Mouse (Mus musculus) spleen, adult 2 months (tissue): ENCODE measurements at regions not wholly inside any gene's neighbourhood (a gene's known extent, or its start where the extent isn't known, plus 50 kb on each side); places are given as distances from the start of the nearest gene placed in this dataset.

Experiments
- DNase-seq, 2 experiments: peaks; one replicate each; pipeline versions ENCODE4 v3.0.0 to v3.0.0-alpha.2; 2012 to 2021; ENCODE audit warnings: low spot score in 2 of 2, low read depth in 1 of 2
- H3K27ac ChIP-seq: fragments of 200-500 bp; 2 replicates; pipeline ENCODE4 v1.5.1; 2012; ENCODE audit warnings: low read length, inconsistent platforms; ENCODE audit not compliant: insufficient read depth
- H3K27me3 ChIP-seq: fragments of 200-500 bp; 2 replicates; pipeline ENCODE4 v1.6.1; 2012; ENCODE audit warnings: mild to moderate bottlenecking, moderate library complexity, low read length, inconsistent platforms; ENCODE audit not compliant: control insufficient read depth, insufficient read depth
- H3K36me3 ChIP-seq: fragments of 200-500 bp; 2 replicates; pipeline ENCODE4 v1.6.1; 2012; ENCODE audit warnings: mild to moderate bottlenecking, low read length, inconsistent platforms; ENCODE audit not compliant: control insufficient read depth, insufficient read depth
- H3K4me1 ChIP-seq: fragments of 200-500 bp; 2 replicates; pipeline ENCODE4 v1.6.1; 2011; ENCODE audit warnings: inconsistent platforms; ENCODE audit not compliant: control insufficient read depth, insufficient read depth, insufficient read length
- H3K4me3 ChIP-seq: fragments of 200-500 bp; 2 replicates; pipeline ENCODE4 v1.5.1; 2011; ENCODE audit warnings: mild to moderate bottlenecking, inconsistent platforms; ENCODE audit not compliant: insufficient read depth, insufficient read length; ENCODE audit errors: extremely low read depth
- CTCF ChIP-seq: fragments of 200-500 bp; IDR thresholded peaks from 2 replicates; pipeline ENCODE4 v1.5.1; 2011; ENCODE audit warnings: mild to moderate bottlenecking, inconsistent platforms; ENCODE audit not compliant: insufficient read depth, insufficient read length, insufficient replicate concordance; ENCODE audit errors: extremely low read depth
- POLR2A ChIP-seq: fragments of 200-500 bp; IDR thresholded peaks from 2 replicates; pipeline ENCODE4 v1.6.1; 2011; ENCODE audit warnings: low read depth, low read length, inconsistent platforms
- WGBS: fragments of 180-500 bp; shearing (Covaris S2); methylation state at CpG from one replicate; pipeline ENCODE4 v1.1.7; 2018; 5-methylcytosine and 5-hydroxymethylcytosine counted together

DNA sequence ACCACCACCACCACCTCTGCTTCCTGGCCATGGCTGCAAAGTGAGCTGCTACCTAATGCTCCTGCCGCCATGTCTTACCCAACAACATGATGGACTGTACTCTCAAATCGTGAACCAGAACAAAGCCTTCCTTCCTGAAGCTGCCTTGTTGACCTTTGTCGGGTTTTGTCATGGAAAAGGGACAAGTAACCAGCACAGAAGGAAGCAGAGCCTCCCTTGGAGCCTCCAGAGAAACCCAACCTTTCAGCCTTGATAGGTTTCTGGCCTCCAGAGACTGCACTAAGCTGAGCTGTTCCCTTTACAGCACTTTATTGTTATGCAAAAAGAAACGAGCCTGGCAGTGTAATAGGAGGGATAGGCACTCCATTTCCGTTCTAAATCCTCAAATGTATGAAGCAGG, 259.8 kb downstream of the Rybp start:
- H3K27me3 ChIP-seq: no peaks in the 10 kb centered on the region
- 59% methylated on average over 5 of the region's 5 CpGs for WGBS
- H3K27ac ChIP-seq: no peak overlapping the region
- H3K4me1 ChIP-seq: no peaks in the 10 kb centered on the region
- TF ChIP-seq CTCF: no peak
- no peak for TF ChIP-seq POLR2A
- no peaks in the 10 kb centered on the region for H3K36me3 ChIP-seq
- no peak overlapping the region for H3K4me3 ChIP-seq
- no peak for DNase-seq

DNA sequence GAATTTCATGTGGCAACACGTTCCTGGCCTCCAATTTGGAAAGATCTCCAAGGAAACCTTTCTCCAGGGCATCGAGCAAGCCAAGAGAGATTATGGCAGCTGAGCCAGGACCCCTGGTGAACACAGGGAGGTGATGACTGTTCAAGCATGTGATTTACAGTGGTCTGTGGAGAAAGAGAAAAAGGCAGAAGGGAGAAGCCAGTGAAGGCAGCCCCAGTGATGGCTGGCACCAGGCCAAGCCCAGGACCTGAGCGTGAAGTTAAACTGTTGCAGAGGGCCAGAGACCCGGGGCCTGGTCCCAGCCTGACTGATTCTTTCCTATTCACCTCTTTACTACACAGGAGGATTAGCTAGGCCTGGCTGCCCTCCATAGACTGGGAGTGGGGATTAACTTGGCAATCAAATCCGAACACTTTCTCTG, 261.7 kb downstream of the Rybp start:
- H3K4me1 ChIP-seq: no peaks in the 10 kb centered on the region
- no peaks in the 10 kb centered on the region for H3K27me3 ChIP-seq
- no peak for DNase-seq
- 88% methylated on average over 5 of the region's 5 CpGs for WGBS
- no peak for TF ChIP-seq CTCF
- no peak for TF ChIP-seq POLR2A
- no peak overlapping the region for H3K27ac ChIP-seq
- no peaks in the 10 kb centered on the region for H3K36me3 ChIP-seq
- no peak overlapping the region for H3K4me3 ChIP-seq

DNA sequence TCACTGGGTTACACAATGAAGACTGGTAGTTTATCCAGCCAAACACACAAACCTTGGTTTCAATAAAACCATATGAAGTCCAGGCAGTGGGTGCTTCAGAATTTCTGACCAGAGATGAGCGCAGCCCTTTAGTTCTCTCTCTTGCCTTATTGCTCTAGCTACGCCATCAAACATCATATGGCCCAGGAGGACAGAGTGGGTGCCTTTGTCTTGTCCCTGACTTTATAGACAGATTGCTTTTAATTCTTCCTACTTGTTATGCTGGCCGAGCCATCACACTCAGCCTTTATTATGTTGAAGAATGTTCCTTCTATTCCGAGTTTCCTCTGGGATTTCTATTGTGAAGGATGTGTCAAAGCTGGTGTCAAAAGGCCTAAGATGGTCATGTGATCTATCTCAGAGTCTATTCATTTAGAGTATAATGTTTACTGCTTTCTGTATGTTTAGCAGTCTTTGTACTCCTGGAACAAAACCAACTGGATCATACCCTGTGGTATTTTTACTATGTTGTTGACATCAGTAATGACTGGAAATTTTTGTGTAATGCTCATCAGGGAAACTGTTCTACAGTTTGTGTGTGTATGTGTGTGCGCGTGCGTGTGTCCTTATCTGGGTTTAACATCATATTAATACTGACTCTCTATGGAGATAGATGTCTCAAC, 263.7 kb downstream of the Rybp start:
- 90% methylated on average over 7 of the region's 7 CpGs for WGBS
- DNase-seq: no peak
- Histone ChIP-seq H3K4me3 (no peak overlapping the region), H3K36me3 (no peaks in the 10 kb centered on the region), H3K27ac (no peak overlapping the region), H3K4me1 (no peaks in the 10 kb centered on the region), H3K27me3 (no peaks in the 10 kb centered on the region)
- TF ChIP-seq POLR2A: no peak
- no peak for TF ChIP-seq CTCF

DNA sequence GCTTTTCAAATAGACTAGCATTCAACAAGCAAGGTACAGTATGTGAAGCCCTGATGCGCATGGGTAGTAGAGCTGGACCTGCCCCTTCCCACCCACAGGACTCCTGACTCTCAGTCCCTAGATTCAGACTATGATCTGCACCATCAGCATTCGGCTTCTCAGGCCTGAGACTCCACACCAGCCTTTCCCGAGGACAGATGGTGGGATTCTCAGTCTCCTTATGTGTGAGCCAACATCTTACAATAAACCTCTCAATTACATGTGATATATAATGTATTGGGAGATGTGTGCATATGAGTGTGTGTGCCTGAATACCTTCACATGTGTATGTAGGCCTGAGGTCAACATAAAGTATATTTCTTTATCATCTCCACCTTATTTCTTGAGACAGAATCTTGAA, 268.3 kb downstream of the Rybp start:
- no peak for TF ChIP-seq CTCF
- no peak for TF ChIP-seq POLR2A
- Histone ChIP-seq H3K36me3 (no peaks in the 10 kb centered on the region), H3K27me3 (no peaks in the 10 kb centered on the region; the same call in 1 of the 2 replicates), H3K4me1 (no peaks in the 10 kb centered on the region), H3K4me3 (no peak overlapping the region), H3K27ac (no peak overlapping the region)
- no peak for DNase-seq
- 81% methylated on average over 3 of the region's 3 CpGs for WGBS

DNA sequence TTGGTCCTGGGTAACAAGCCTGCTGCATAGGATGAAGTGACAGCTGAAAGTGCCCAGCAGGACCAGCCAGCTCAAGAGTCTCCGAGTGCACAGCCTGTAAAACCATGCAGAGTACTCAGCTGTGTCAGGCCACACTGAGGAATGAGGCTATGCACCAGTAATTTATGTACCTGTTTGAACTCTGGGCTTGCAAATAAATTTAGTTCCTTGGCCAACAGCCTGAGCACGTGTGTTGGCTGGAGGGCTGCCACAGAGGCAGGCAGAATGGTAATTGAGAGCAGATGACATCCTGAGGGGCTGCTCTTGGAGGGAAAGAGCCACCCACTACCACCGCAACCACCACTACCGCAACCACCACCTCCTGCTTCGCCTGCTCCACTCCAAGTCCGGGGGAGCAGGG, 273.3 kb downstream of the Rybp start:
- Histone ChIP-seq H3K4me3 (no peak overlapping the region), H3K36me3 (no peaks in the 10 kb centered on the region), H3K27ac (no peak overlapping the region), H3K4me1 (no peaks in the 10 kb centered on the region), H3K27me3 (peaks cover 2% of the 10 kb centered on the region; the same call in 1 of the 2 replicates)
- TF ChIP-seq POLR2A: no peak
- no peak for TF ChIP-seq CTCF
- DNase-seq: no peak
- WGBS: 11% methylated on average over 6 of the region's 6 CpGs

DNA sequence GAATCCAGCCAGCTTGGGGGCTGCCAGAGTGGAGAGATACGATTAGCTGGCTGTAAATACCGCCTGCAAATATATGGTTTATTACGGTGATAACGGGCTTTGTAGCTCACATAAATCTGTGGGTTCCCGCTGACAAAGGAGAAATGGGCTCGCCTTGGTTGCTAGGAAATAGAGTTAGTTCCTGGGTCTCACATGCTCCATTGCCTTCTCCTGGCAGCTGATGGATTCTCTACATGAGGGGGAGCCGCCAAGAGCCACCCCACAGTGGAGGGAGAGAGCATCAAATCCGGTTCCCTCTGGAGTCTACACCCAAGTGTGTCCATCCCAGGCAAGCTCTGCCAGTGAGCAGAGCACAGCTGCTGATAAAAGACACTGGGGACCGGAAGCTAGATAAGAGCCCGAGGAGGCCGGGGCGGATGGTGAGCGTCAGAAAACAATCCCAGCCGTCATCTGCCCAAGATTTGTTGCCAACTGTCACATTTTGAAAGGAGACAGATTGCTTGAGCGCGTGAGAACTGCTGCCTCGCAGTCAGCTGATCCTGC, 275.7 kb downstream of the Rybp start:
- no peaks in the 10 kb centered on the region for H3K36me3 ChIP-seq
- no peak for DNase-seq
- TF ChIP-seq POLR2A (no peak), CTCF (no peak)
- no peak overlapping the region for H3K4me3 ChIP-seq
- WGBS: 1% methylated on average over 17 of the region's 17 CpGs
- H3K27ac ChIP-seq: no peak overlapping the region
- H3K4me1 ChIP-seq: no peaks in the 10 kb centered on the region
- peaks cover 2% of the 10 kb centered on the region; the same call in 1 of the 2 replicates for H3K27me3 ChIP-seq

DNA sequence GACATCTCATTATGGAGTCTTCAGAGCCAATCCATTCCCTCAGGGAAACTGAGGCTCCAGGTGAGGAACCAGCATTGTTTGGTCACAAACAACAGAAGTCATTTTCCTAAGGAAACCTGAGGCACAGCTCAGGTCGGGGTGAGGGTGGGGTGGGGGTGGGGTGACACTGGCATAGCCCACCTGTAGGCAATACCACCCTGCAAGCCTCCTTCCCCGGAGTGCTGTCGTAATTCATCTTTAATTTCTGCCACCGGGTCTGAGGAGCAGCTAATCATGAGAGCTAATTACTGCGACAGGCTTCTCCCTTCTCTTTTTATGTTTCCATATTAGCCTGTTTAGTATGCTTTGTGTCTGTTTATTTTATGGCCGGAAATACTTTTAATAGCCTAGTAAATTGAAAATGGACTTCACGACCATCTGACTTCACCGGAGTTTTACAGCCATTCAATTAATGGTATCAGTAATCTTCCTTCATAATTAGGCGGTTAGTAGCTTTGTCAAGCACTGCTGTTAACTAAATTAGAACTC, 276.3 kb downstream of the Rybp start:
- 40% methylated on average over 9 of the region's 9 CpGs for WGBS
- no peak for DNase-seq
- Histone ChIP-seq H3K36me3 (no peaks in the 10 kb centered on the region), H3K4me3 (no peak overlapping the region), H3K4me1 (no peaks in the 10 kb centered on the region), H3K27ac (no peak overlapping the region), H3K27me3 (peaks cover 2% of the 10 kb centered on the region; the same call in 1 of the 2 replicates)
- TF ChIP-seq CTCF (no peak), POLR2A (no peak)
